Mouse (Mus musculus): ENCODE measurements around the gene Bin2. TPM values are rescaled to one million over a fixed set of nuclear protein-coding genes. Genes with fewer than 3 reads are reported as not detected.

The Bin2 gene
- polyA plus RNA-seq, 1 experiment from 2014 or later: 1.3 TPM

- no peak overlapping the region for H3K4me3 ChIP-seq (replicated peaks)
- H3K9me3 ChIP-seq: no peaks in the 10 kb centered on the region
- no peak overlapping the region for H3K27ac ChIP-seq
- ATAC-seq: no peak
- no peaks in the 10 kb centered on the region for H3K36me3 ChIP-seq
- H3K9ac ChIP-seq (replicated peaks): no peak overlapping the region
- H3K4me2 ChIP-seq (replicated peaks): no peak overlapping the region
- 67% methylated on average over 3 of the region's 3 CpGs for WGBS
- H3K27me3 ChIP-seq: no peaks in the 10 kb centered on the region
- no peaks in the 10 kb centered on the region for H3K4me1 ChIP-seq (replicated peaks)
Measured at GRCm38 (mm10) chr15:100680381-100680780, 11.0 kb upstream of the Bin2 start.

- Histone ChIP-seq H3K27ac (no peak overlapping the region), H3K9me3 (no peaks in the 10 kb centered on the region), H3K27me3 (no peaks in the 10 kb centered on the region), H3K4me3 (replicated peaks) (no peak overlapping the region), H3K4me1 (replicated peaks) (0 out of 2 replicates have a peak, but pooled peaks cover 2% of the 10 kb centered on the region), H3K4me2 (replicated peaks) (no peak overlapping the region), H3K9ac (replicated peaks) (no peak overlapping the region), H3K36me3 (no peaks in the 10 kb centered on the region)
- 94% methylated on average over 14 of the region's 14 CpGs for WGBS
- no peak for ATAC-seq
Measured at GRCm38 (mm10) chr15:100679005-100679404, 9.7 kb upstream of the Bin2 start.

GRCm38 (mm10) chr15:100678581-100678980, 9.2 kb upstream of the Bin2 start:
- no peaks in the 10 kb centered on the region for H3K9me3 ChIP-seq
- no peak overlapping the region for H3K27ac ChIP-seq
- H3K4me1 ChIP-seq (replicated peaks): 0 out of 2 replicates have a peak, but pooled peaks cover 4% of the 10 kb centered on the region
- no peaks in the 10 kb centered on the region for H3K27me3 ChIP-seq
- no peaks in the 10 kb centered on the region for H3K36me3 ChIP-seq
- 86% methylated on average over 12 of the region's 12 CpGs for WGBS
- ATAC-seq: no peak
- H3K4me3 ChIP-seq (replicated peaks): no peak overlapping the region
- no peak overlapping the region for H3K9ac ChIP-seq (replicated peaks)
- no peak overlapping the region for H3K4me2 ChIP-seq (replicated peaks)

GRCm38 (mm10) chr15:100677675-100678074, 8.3 kb upstream of the Bin2 start:
- 93% methylated on average over 8 of the region's 8 CpGs for WGBS
- Histone ChIP-seq H3K4me3 (replicated peaks) (no peak overlapping the region), H3K9ac (replicated peaks) (no peak overlapping the region), H3K9me3 (no peaks in the 10 kb centered on the region), H3K4me1 (replicated peaks) (0 out of 2 replicates have a peak, but pooled peaks cover 4% of the 10 kb centered on the region), H3K27ac (no peak overlapping the region), H3K36me3 (no peaks in the 10 kb centered on the region), H3K27me3 (no peaks in the 10 kb centered on the region), H3K4me2 (replicated peaks) (no peak overlapping the region)
- no peak for ATAC-seq

GRCm38 (mm10) chr15:100676521-100676920, 7.2 kb upstream of the Bin2 start:
- ATAC-seq: no peak
- Histone ChIP-seq H3K9me3 (no peaks in the 10 kb centered on the region), H3K27ac (no peak overlapping the region), H3K4me1 (replicated peaks) (0 out of 2 replicates have a peak, but pooled peaks cover 4% of the 10 kb centered on the region), H3K4me2 (replicated peaks) (no peak overlapping the region), H3K27me3 (no peaks in the 10 kb centered on the region), H3K36me3 (no peaks in the 10 kb centered on the region), H3K4me3 (replicated peaks) (no peak overlapping the region), H3K9ac (replicated peaks) (no peak overlapping the region)
- WGBS: 88% methylated on average over 1 of the region's 1 CpGs

- no peaks in the 10 kb centered on the region for H3K36me3 ChIP-seq
- H3K27ac ChIP-seq: no peak overlapping the region
- H3K4me2 ChIP-seq (replicated peaks): no peak overlapping the region
- H3K4me1 ChIP-seq (replicated peaks): 0 out of 2 replicates have a peak, but pooled peaks cover 4% of the 10 kb centered on the region
- H3K4me3 ChIP-seq (replicated peaks): no peak overlapping the region
- ATAC-seq: no peak
- 66% methylated on average over 3 of the region's 3 CpGs for WGBS
- no peak overlapping the region for H3K9ac ChIP-seq (replicated peaks)
- H3K9me3 ChIP-seq: no peaks in the 10 kb centered on the region
- H3K27me3 ChIP-seq: no peaks in the 10 kb centered on the region
Measured at GRCm38 (mm10) chr15:100675486-100675885, 6.1 kb upstream of the Bin2 start.

DNA sequence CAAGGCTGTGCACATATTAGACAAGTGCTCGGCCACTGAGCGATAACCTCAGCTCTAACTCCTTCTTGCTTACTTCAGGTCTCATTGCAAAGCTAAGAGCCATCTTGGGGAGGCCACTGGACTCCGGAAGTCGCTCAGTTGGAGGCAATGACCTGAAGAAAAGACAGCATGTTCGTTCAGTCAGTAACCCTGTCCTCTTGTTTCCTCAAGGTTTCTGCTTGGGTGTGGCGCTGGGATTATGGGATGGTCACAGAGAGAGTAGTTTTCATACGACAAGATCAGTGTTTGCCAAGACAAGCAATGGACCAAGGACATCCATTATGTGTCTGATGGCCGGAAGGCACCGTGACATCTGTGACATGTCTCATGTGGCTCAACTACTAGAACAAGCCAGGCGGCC, 5.2 kb upstream of the Bin2 start:
- Histone ChIP-seq H3K4me3 (replicated peaks) (no peak overlapping the region), H3K27ac (no peak overlapping the region), H3K9me3 (no peaks in the 10 kb centered on the region), H3K9ac (replicated peaks) (no peak overlapping the region), H3K36me3 (no peaks in the 10 kb centered on the region), H3K4me1 (replicated peaks) (0 out of 2 replicates have a peak, but pooled peaks cover 4% of the 10 kb centered on the region), H3K4me2 (replicated peaks) (no peak overlapping the region), H3K27me3 (no peaks in the 10 kb centered on the region)
- WGBS: 89% methylated on average over 10 of the region's 10 CpGs
- no peak for ATAC-seq

DNA sequence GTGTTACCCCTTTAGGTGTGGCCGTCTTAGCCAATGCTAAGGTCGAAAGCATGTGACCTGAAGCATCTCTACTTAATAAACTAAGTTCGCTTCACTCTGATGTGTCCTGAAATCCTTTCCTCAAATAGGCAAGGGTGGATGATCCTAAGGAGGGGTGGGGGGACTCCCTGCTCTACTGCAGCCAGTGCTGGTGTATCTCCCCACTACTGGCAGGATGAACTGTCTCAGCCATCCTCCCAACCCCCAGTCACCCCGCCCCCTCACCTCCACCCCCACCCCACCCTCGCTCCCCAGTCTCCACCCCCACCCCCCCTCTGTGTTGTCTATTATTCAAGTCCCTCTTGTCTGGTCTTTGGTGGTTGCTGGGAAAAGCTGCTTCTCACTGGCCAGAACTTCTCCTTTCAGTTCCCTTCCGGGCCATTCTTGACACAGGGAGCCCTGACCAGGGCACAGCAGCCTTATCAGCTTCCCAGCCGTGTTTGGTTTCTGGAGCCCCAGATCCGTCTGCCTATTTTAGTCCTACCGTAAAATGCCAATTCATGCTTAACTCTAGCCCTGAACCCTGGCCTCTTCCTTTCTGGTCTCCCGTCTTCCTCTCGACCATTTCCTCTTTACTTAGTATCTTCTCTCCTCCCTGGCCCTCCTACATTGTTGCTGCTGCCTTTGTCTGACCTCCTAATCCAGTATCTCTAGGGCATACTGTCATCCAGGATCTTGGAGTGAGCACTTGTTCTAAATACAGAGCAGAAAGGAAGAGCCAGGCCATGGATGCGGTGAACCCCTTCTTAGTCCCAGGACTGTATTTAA, 4.4 kb upstream of the Bin2 start:
- Histone ChIP-seq H3K4me3 (replicated peaks) (no peak overlapping the region), H3K9me3 (no peaks in the 10 kb centered on the region), H3K4me2 (replicated peaks) (no peak overlapping the region), H3K9ac (replicated peaks) (no peak overlapping the region), H3K36me3 (no peaks in the 10 kb centered on the region), H3K27me3 (no peaks in the 10 kb centered on the region), H3K27ac (no peak overlapping the region), H3K4me1 (replicated peaks) (0 out of 2 replicates have a peak, but pooled peaks cover 4% of the 10 kb centered on the region)
- WGBS: 32% methylated on average over 12 of the region's 12 CpGs
- ATAC-seq: no peak

DNA sequence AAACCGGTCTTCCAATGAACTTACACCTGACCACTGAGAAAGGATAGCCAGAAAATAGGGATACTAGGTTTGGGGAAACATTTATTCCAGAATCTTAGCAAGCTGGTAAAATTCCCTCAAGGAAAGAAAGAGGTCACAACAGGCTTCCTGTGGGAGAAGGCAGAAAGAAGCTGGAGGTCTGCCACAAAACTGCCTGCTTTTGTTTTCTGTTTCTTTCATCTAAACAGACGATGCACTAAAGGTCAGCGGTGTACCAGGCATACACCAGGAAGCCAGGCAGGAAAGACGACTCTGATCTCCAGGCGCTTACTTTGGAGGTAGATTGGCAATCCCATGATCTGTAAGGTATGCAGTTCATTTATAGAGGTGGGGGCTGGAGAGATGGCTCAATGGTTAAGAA, 1.5 kb upstream of the Bin2 start:
- no peak overlapping the region for H3K9ac ChIP-seq (replicated peaks)
- WGBS: 76% methylated on average over 5 of the region's 5 CpGs
- no peaks in the 10 kb centered on the region for H3K36me3 ChIP-seq
- H3K27me3 ChIP-seq: no peaks in the 10 kb centered on the region
- H3K4me1 ChIP-seq (replicated peaks): 0 out of 2 replicates have a peak, but pooled peaks cover 10% of the 10 kb centered on the region
- H3K27ac ChIP-seq: no peak overlapping the region
- no peak for ATAC-seq
- no peak overlapping the region for H3K4me2 ChIP-seq (replicated peaks)
- no peaks in the 10 kb centered on the region for H3K9me3 ChIP-seq
- no peak overlapping the region for H3K4me3 ChIP-seq (replicated peaks)

DNA sequence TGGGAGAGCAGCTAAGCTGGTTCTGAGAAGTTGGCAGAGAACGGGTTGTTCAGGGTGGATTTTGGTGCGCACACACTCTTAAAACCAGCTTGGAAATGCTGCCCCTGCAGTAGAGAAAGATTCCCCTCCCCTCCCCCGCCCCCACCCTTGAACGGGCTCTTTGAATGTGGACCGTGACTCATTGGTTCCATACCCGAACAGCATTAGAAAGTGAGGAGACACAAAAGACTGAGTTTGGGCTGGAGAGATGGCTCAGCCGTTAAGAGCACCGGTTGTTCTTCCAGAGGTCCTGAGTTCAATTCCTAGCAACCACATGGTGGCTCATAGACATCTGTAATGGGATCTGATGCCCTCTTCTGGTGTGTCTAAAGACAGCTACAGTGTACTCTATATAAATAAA, 651 bp upstream of the Bin2 start:
- Histone ChIP-seq H3K27me3 (no peaks in the 10 kb centered on the region), H3K9ac (replicated peaks) (no peak overlapping the region), H3K4me3 (replicated peaks) (no peak overlapping the region), H3K27ac (no peak overlapping the region), H3K4me1 (replicated peaks) (0 out of 2 replicates have a peak, but pooled peaks cover 11% of the 10 kb centered on the region), H3K4me2 (replicated peaks) (no peak overlapping the region), H3K36me3 (no peaks in the 10 kb centered on the region), H3K9me3 (no peaks in the 10 kb centered on the region)
- no peak for ATAC-seq
- 76% methylated on average over 8 of the region's 8 CpGs for WGBS

DNA sequence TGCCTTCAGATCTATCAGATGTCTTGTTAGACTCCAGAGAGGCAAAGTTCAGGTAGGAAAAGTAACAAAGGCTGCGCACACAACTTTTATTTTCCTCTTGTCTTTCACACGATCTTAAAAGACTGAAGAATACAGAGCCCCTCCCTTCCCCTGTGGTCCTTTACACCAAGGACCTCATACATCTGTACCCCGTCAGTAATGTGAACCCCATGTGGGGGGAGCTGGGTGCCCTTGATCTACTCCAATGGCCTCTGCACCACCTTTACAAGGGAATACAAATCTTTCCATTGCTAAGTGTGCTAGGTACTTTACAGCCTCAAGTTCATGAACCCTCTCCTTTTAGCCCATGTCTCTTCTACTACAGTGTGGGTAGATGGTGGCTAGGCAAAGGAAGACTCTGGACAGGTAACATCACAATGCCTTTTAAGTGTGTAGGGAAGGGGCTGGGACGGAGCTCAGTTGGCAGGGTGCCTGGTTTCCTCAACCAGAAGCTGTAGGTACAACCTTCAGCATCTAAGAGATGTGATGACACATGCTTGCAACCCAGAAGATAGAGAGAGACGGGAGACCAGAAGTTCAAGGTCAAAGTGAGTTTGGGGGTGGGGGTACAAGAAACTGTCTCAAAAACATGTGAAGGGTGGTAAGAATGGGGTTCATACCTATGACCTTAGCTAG, 1.3 kb downstream of the Bin2 start:
- H3K36me3 ChIP-seq: no peaks in the 10 kb centered on the region
- no peak overlapping the region for H3K4me2 ChIP-seq (replicated peaks)
- no peak for ATAC-seq
- H3K27me3 ChIP-seq: no peaks in the 10 kb centered on the region
- H3K4me3 ChIP-seq (replicated peaks): no peak overlapping the region
- no peak overlapping the region for H3K9ac ChIP-seq (replicated peaks)
- 0 out of 2 replicates have a peak, but pooled peaks cover 7% of the 10 kb centered on the region for H3K4me1 ChIP-seq (replicated peaks)
- 89% methylated on average over 5 of the region's 5 CpGs for WGBS
- no peak overlapping the region for H3K27ac ChIP-seq
- H3K9me3 ChIP-seq: no peaks in the 10 kb centered on the region

- no peak overlapping the region for H3K4me3 ChIP-seq (replicated peaks)
- no peak overlapping the region for H3K9ac ChIP-seq (replicated peaks)
- no peaks in the 10 kb centered on the region for H3K9me3 ChIP-seq
- H3K27me3 ChIP-seq: no peaks in the 10 kb centered on the region
- H3K4me2 ChIP-seq (replicated peaks): no peak overlapping the region
- ATAC-seq: no peak
- no peak overlapping the region for H3K27ac ChIP-seq
- 71% methylated on average over 6 of the region's 6 CpGs for WGBS
- 0 out of 2 replicates have a peak, but pooled peaks cover 7% of the 10 kb centered on the region for H3K4me1 ChIP-seq (replicated peaks)
- H3K36me3 ChIP-seq: no peaks in the 10 kb centered on the region
Measured at GRCm38 (mm10) chr15:100667420-100667819, 1.9 kb downstream of the Bin2 start.

Measured in midbrain, embryonic 13.5 days (tissue).